Mouse (Mus musculus): ENCODE measurements at regions not wholly inside any gene's neighbourhood (a gene's known extent, or its start where the extent isn't known, plus 50 kb on each side); places are given as distances from the start of the nearest gene placed in this dataset.
"Not testable (repeated sequence)": the region's sequence is repeated elsewhere in the genome, so short reads cannot be mapped to it uniquely, and the experiment has no call there.

DNA sequence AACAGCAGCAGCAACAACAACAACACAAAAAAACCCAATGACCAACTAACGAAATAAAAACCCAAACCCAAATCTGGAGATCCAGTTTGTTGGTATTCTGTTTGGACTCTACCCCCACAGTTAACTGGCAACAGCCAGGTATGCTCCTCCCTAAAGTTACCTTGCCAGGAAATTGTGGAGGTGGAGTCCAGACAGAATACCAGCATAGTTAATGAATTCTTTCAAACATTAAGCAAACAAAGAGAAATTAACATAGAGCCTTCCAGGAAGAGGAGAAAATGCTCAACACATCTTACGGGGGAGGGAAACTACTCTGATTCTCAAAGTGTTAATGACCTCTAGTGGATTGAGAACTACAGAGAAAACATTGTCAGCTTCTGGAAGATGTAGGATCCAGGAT lies 148.3 kb upstream of the 1700012A03Rik start:
- Histone ChIP-seq H3K4me3 (ENCODE audit: insufficient read depth, low read length) (no peak overlapping the region), H3K4me1 (ENCODE audit: control insufficient read depth, insufficient read depth, low read length) (no peaks in the 10 kb centered on the region), H3K27ac (ENCODE audit: insufficient read depth, low read depth, low read length) (no peak overlapping the region)
- TF ChIP-seq CTCF (IDR thresholded peaks at IDR 0.05; ENCODE audit: low read depth, low read length) (no peak), POLR2A (IDR thresholded peaks at IDR 0.05; ENCODE audit: borderline replicate concordance, low read depth, low read length) (no peak)

DNA sequence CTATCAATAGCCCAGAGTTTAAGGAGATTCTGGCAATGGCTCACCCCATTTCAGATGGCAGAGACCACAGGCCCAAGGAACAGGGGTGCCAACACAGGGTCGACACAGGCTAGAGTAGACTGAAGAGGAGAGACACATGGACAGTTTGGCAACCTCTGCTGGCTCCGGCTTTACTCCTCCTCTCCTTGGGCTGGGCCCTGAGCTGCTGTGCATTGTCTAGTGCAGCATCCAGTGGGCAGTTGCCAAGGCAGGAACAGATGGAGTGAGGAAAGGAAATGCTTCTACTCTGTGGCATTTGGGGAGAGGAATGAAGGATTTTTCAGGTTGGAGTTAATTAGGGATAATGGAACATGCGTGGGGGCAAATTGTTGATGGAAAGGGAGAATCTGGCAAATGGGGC lies 151.0 kb upstream of the 1700012A03Rik start:
- H3K4me3 ChIP-seq (ENCODE audit: insufficient read depth, low read length), result no peak overlapping the region
- H3K27ac ChIP-seq (ENCODE audit: insufficient read depth, low read depth, low read length), result no peak overlapping the region
- no peak for TF ChIP-seq POLR2A (IDR thresholded peaks at IDR 0.05; ENCODE audit: borderline replicate concordance, low read depth, low read length)
- TF ChIP-seq CTCF (IDR thresholded peaks at IDR 0.05; ENCODE audit: low read depth, low read length), result no peak
- no peaks in the 10 kb centered on the region for H3K4me1 ChIP-seq (ENCODE audit: control insufficient read depth, insufficient read depth, low read length)

DNA sequence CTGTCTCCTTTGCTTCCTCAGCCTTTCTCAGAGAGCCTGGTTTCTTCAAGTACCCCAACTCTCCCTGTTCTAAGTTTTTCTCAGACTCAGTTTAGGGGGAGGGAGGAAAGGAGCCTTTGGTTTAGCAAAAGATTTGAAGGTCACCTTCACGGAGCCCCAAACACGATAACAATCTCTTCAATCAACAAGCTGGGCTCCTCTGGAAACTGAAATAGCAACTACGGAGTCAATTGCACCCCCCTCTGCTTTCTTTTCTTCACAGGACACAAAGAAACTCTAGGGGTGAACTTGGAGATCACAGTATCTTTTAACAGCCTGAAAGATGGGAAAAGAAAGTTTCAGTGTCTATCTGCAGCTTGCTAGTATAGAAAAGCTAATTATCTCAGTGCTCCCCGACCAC lies 151.4 kb upstream of the 1700012A03Rik start:
- Histone ChIP-seq H3K4me3 (ENCODE audit: insufficient read depth, low read length) (no peak overlapping the region), H3K27ac (ENCODE audit: insufficient read depth, low read depth, low read length) (no peak overlapping the region), H3K4me1 (ENCODE audit: control insufficient read depth, insufficient read depth, low read length) (no peaks in the 10 kb centered on the region)
- TF ChIP-seq POLR2A (IDR thresholded peaks at IDR 0.05; ENCODE audit: borderline replicate concordance, low read depth, low read length), result no peak
- TF ChIP-seq CTCF (IDR thresholded peaks at IDR 0.05; ENCODE audit: low read depth, low read length), result no peak

DNA sequence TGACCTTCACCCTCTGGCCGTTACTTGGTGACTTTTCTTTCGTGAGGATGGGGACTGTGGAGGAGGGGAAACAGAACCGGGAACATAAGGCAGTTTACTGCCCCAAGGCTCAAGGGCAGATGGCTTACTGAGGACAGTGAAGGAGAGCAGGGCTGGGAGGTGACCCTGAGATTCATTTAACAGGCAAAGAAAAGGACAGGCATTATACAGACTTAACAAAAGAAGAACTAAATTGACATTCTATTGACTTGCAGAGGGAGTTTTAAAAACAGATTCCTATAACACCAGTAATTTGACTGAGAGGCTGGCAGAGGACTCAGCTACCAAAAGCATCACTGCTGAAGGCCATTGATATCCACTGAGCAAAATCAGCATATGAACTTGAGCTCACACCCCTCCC lies 153.0 kb upstream of the 1700012A03Rik start:
- TF ChIP-seq CTCF (IDR thresholded peaks at IDR 0.05; ENCODE audit: low read depth, low read length), result no peak
- TF ChIP-seq POLR2A (IDR thresholded peaks at IDR 0.05; ENCODE audit: borderline replicate concordance, low read depth, low read length), result no peak
- no peak overlapping the region for H3K4me3 ChIP-seq (ENCODE audit: insufficient read depth, low read length)

DNA sequence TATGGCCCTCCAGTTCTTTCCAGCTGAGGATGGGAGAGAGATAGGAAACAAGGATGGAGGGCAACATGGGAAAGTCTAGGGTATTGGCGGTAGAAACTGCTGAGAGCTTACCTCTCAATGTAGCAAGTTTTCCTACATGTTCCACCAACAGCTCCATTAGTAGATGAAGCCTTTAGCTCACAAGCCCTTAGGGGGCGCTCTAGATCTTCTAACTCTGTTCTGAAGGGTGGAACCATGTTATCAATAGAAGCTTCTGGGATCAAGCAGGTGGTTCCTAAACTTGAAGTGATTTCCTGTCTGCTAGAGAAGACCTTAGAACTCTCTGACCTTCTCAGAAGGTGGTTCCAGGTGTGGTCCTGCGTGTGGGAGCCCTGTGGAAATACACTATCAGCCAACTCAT lies 154.2 kb upstream of the 1700012A03Rik start:
- Histone ChIP-seq H3K27ac (ENCODE audit: insufficient read depth, low read depth, low read length) (no peak overlapping the region), H3K4me3 (ENCODE audit: insufficient read depth, low read length) (no peak overlapping the region), H3K4me1 (ENCODE audit: control insufficient read depth, insufficient read depth, low read length) (no peaks in the 10 kb centered on the region)
- TF ChIP-seq CTCF (IDR thresholded peaks at IDR 0.05; ENCODE audit: low read depth, low read length), result no peak
- no peak for TF ChIP-seq POLR2A (IDR thresholded peaks at IDR 0.05; ENCODE audit: borderline replicate concordance, low read depth, low read length)

More for the DNA sequence above, 153.0 kb upstream of the 1700012A03Rik start:
- Histone ChIP-seq H3K4me1 (ENCODE audit: control insufficient read depth, insufficient read depth, low read length) (no peaks in the 10 kb centered on the region), H3K27ac (ENCODE audit: insufficient read depth, low read depth, low read length) (no peak overlapping the region)

DNA sequence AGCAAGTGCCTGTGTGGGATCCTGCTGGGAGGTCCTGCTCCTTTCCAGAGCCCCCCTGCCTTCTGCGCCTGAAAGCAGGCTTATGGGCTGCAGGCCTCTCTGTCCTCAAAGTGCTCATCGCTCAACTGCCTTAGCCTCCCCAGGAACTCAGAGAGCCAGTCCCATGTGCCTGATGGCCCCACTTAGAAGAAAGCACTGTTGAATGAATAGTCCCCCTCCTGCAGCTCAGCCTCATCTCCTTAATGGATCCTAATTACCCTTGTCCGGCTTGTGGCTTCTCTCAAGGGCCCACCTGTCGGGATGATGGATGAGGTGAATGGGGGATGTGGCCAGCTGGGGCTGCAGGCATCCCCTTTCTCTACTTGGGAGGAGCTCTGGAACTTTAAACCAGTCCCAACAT lies 163.1 kb upstream of the 1700012A03Rik start:
- TF ChIP-seq CTCF (IDR thresholded peaks at IDR 0.05; ENCODE audit: low read depth, low read length) (no peak), POLR2A (IDR thresholded peaks at IDR 0.05; ENCODE audit: borderline replicate concordance, low read depth, low read length) (no peak)
- H3K4me3 ChIP-seq (ENCODE audit: insufficient read depth, low read length), result no peak overlapping the region
- H3K4me1 ChIP-seq (ENCODE audit: control insufficient read depth, insufficient read depth, low read length), result no peaks in the 10 kb centered on the region
- H3K27ac ChIP-seq (ENCODE audit: insufficient read depth, low read depth, low read length), result no peak overlapping the region

DNA sequence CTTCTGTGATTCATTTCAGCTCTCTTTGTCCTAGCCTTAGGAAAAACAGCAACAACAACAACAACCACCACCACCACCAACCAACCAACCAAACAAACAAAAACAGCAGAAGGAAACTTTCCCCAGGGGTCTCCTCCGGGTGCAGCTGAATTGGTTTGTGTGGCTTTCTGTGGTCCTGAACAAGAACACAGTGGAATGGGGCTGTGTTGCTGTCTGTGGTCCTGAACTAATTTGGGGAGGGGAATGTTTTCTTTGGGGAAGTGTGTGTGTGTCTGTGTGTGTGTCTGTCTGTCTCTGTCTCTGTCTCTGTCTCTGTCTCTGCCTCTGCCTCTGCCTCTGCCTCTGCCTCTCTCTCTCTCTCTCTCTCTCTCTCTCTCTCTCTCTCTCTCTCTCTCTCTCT lies 164.8 kb upstream of the 1700012A03Rik start:
- H3K4me3 ChIP-seq (ENCODE audit: insufficient read depth, low read length); H3K27ac ChIP-seq (ENCODE audit: insufficient read depth, low read depth, low read length); H3K4me1 ChIP-seq (ENCODE audit: control insufficient read depth, insufficient read depth, low read length): not testable (repeated sequence)

DNA sequence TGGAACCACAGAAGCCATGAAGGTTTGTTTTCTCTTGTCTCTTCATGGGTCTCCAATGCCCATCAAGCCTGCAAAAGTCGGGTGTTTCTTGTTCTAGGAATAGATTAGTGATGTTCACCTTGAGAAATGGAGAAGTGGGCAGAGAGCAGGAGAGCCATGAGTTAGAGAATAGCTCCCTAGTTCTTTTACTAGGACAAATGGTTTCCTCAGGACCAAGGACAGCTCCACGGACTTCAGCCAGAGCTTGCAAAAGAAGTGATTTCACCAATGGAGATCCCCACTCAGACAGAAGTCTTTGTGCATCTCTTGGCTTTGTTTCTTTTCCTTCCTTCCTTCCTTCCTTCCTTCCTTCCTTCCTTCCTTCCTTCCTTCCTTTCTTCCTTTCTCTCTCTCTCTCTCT lies 166.3 kb upstream of the 1700012A03Rik start:
- Histone ChIP-seq H3K4me1 (ENCODE audit: control insufficient read depth, insufficient read depth, low read length) (no peaks in the 10 kb centered on the region), H3K27ac (ENCODE audit: insufficient read depth, low read depth, low read length) (no peak overlapping the region), H3K4me3 (ENCODE audit: insufficient read depth, low read length) (no peak overlapping the region)
- TF ChIP-seq CTCF (IDR thresholded peaks at IDR 0.05; ENCODE audit: low read depth, low read length), result no peak
- no peak for TF ChIP-seq POLR2A (IDR thresholded peaks at IDR 0.05; ENCODE audit: borderline replicate concordance, low read depth, low read length)

DNA sequence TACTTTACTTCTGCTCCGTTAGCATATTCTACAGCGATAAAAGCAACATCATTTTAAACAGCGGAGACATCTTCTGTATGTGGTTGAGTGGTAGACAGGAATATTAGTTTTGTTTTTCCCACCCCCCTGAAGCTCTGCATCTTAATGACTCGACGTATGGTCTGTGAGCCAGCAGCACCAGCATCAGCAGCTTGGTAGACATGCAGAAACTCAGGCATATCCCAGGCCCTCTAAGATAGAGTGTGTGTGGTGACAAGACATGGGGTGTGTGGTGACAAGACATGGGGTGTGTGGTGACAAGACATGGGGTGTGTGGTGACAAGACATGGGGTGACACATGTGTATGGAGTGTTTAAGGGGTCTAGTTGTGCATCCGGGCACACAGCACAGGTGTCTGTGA lies 175.4 kb upstream of the 1700012A03Rik start:
- no peak overlapping the region for H3K27ac ChIP-seq (ENCODE audit: insufficient read depth, low read depth, low read length)
- no peak overlapping the region for H3K4me3 ChIP-seq (ENCODE audit: insufficient read depth, low read length)
- TF ChIP-seq CTCF (IDR thresholded peaks at IDR 0.05; ENCODE audit: low read depth, low read length) (no peak), POLR2A (IDR thresholded peaks at IDR 0.05; ENCODE audit: borderline replicate concordance, low read depth, low read length) (no peak)
- no peaks in the 10 kb centered on the region for H3K4me1 ChIP-seq (ENCODE audit: control insufficient read depth, insufficient read depth, low read length)

DNA sequence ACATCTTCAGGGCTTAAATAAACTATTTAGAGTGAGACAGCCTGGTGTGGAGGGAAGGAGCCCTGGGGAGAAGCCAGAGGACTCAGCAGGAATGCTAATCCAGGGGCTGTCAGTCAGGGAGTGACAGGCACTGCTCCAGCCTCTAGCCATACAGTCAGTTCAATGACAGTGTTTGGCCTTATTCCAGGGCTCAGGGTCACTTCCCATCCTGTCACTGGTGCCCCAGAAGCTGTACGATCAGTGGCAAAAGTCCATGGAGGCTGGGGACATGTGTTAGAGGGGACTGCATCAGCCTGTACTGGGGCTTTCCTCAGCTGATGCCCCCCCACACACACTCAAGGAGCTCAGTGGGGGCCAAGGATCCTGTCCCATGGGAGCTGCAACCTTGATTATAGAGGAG lies 176.1 kb upstream of the 1700012A03Rik start:
- H3K4me3 ChIP-seq (ENCODE audit: insufficient read depth, low read length), result no peak overlapping the region
- H3K4me1 ChIP-seq (ENCODE audit: control insufficient read depth, insufficient read depth, low read length), result no peaks in the 10 kb centered on the region
- H3K27ac ChIP-seq (ENCODE audit: insufficient read depth, low read depth, low read length), result no peak overlapping the region
- TF ChIP-seq CTCF (IDR thresholded peaks at IDR 0.05; ENCODE audit: low read depth, low read length) (no peak), POLR2A (IDR thresholded peaks at IDR 0.05; ENCODE audit: borderline replicate concordance, low read depth, low read length) (no peak)

DNA sequence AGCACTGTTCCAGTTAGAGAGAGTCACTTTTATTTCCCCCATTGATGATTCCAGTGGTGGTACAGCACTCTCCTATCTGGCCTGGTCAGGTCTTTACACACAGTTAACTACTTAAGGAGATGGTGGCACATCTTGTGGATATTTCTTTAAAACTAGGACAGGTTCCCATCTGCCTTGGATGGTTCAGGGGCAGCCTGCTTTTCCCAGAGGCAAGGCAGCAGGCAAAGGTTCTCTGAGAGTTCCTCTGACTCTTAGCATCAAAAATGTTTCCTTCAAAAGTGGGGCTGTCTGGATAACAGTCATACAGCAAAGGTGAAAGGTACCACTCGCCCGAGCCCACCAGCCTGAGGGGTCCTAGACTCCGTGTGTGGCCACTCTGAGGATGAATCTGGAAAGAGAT lies 178.3 kb upstream of the 1700012A03Rik start:
- H3K4me3 ChIP-seq (ENCODE audit: insufficient read depth, low read length), result no peak overlapping the region
- H3K4me1 ChIP-seq (ENCODE audit: control insufficient read depth, insufficient read depth, low read length), result no peaks in the 10 kb centered on the region
- H3K27ac ChIP-seq (ENCODE audit: insufficient read depth, low read depth, low read length), result no peak overlapping the region
- TF ChIP-seq POLR2A (IDR thresholded peaks at IDR 0.05; ENCODE audit: borderline replicate concordance, low read depth, low read length), result no peak
- no peak for TF ChIP-seq CTCF (IDR thresholded peaks at IDR 0.05; ENCODE audit: low read depth, low read length)

Data from bone marrow macrophage, adult 2 months (primary cell).